Mouse (Mus musculus): ENCODE results near the gene Galp. TPM values are rescaled to one million over a fixed set of nuclear protein-coding genes. Genes with fewer than 3 reads are reported as not detected.
"Not testable (repeated sequence)": the region's sequence is repeated elsewhere in the genome, so short reads cannot be mapped to it uniquely, and the experiment has no call there.

Galp gene
- polyA plus RNA-seq, 2 experiments = not detected

DNA sequence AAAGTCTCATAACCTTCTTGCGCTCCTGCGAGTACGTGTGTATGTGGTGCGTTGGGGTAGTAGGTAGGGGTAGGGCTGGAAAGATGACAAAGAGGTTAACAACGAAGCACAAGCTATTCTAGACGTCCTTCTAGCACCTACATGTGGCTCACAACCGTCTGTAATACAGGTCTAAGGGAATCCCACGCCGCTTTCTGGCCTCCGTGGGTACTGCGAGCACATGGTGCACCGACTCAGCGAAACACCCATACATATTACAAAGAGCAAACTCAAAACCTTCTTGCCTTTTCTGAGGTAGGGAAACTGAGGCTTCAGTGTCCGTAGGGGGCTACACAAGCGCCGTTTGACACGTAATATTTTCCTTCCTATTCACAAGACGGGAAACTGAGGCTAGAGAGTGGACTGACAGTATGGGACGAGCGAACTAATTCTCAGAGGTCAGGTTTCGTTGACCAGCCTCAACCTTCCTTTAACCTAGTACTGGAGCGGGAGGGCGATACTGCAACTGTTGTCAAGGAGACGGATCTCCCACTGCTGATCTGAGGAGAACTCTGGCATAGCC is 25.4 kb upstream of the Galp start:
- no peaks in the 10 kb centered on the region for H3K9me3 ChIP-seq (ENCODE audit: control insufficient read depth, low read length)
- DNase-seq (ENCODE audit: low spot score) (peak; percentile 73), ATAC-seq (ENCODE audit: low FRiP score, low read depth) (peak; percentile 47)
- no peaks in the 10 kb centered on the region for H3K27me3 ChIP-seq (ENCODE audit: control insufficient read depth, insufficient read depth, low read length)
- peak overlapping the region; percentile 71 for H3K4me3 ChIP-seq (replicated peaks; ENCODE audit: low read length)
- under 1% methylated on average over 24 of the region's 24 CpGs for WGBS
- peaks cover 11% of the 10 kb centered on the region for H3K36me3 ChIP-seq (ENCODE audit: control insufficient read depth, insufficient read depth, low read length)
- peak overlapping the region; percentile 79 for H3K4me2 ChIP-seq (replicated peaks; ENCODE audit: low read depth, low read length, severe bottlenecking)
- peak overlapping the region; percentile 47 for H3K9ac ChIP-seq (ENCODE audit: low read depth, low read length, severe bottlenecking)
- peak overlapping the region; percentile 74 for H3K27ac ChIP-seq (replicated peaks; ENCODE audit: low read depth, low read length)
- H3K4me1 ChIP-seq (ENCODE audit: control insufficient read depth, insufficient read depth, low read length) = peaks cover 6% of the 10 kb centered on the region; the same call in 1 of the 2 replicates
- TF ChIP-seq POLR2A (IDR thresholded peaks at IDR 0.05; ENCODE audit: borderline replicate concordance, extremely low read depth, insufficient read depth, insufficient read length) = no peak

DNA sequence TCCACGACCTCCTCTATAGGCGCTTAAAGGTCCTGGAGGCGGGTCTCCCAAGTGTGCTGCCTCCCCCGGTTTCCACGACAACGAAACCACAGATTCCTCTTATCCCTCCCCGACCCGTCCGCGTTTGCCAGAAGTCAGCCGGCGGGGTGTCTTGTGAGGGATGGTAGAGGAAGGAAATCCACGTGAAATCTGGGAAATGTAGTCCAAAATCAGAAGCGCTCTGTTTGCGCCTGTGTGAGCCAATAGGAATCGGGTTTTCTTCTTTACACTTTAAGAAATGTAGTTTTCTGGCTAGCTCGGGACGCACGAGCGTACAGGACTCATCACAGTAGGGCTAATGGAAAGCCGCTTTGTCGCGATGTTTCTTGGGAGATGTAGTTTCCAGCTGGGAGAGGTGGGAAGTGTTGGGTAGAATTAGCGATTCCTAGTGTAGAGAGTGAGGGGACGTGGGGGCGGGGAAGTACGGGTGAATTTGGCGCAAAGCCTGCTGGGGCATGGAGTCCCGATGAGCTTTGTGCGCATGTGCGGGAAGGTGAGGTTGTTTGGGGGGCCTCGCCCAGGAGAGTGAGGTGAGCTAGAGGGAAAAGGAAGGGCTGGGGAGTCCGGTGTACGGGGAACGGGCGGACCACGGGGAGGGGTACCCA is 24.8 kb upstream of the Galp start, which contains the start of gene Zfp444:
Zfp444 (plus strand) TSS at position 221 of the 644 bp plus-strand sequence.
- H3K36me3 ChIP-seq (ENCODE audit: control insufficient read depth, insufficient read depth, low read length) = peaks cover 11% of the 10 kb centered on the region
- H3K4me1 ChIP-seq (ENCODE audit: control insufficient read depth, insufficient read depth, low read length) = peaks cover 6% of the 10 kb centered on the region; the same call in 1 of the 2 replicates
- H3K4me2 ChIP-seq (replicated peaks; ENCODE audit: low read depth, low read length, severe bottlenecking) = peak within 1 kb of the TSS; percentile 79
- peak within 1 kb of the TSS; percentile 74 for H3K27ac ChIP-seq (replicated peaks; ENCODE audit: low read depth, low read length)
- DNase-seq (ENCODE audit: low spot score) = peak; percentile 99
- H3K27me3 ChIP-seq (ENCODE audit: control insufficient read depth, insufficient read depth, low read length) = no peaks in the 10 kb centered on the region
- H3K9ac ChIP-seq (ENCODE audit: low read depth, low read length, severe bottlenecking) = peak within 1 kb of the TSS; percentile 75
- WGBS = 1% methylated on average over 36 of the region's 37 CpGs
- ATAC-seq (ENCODE audit: low FRiP score, low read depth) = peak; percentile 96
- peak within 1 kb of the TSS; percentile 71 for H3K4me3 ChIP-seq (replicated peaks; ENCODE audit: low read length)
- no peaks in the 10 kb centered on the region for H3K9me3 ChIP-seq (ENCODE audit: control insufficient read depth, low read length)
- TF ChIP-seq POLR2A (IDR thresholded peaks at IDR 0.05; ENCODE audit: borderline replicate concordance, extremely low read depth, insufficient read depth, insufficient read length) = peak; percentile 54; the same call in 1 of the 2 replicates

DNA sequence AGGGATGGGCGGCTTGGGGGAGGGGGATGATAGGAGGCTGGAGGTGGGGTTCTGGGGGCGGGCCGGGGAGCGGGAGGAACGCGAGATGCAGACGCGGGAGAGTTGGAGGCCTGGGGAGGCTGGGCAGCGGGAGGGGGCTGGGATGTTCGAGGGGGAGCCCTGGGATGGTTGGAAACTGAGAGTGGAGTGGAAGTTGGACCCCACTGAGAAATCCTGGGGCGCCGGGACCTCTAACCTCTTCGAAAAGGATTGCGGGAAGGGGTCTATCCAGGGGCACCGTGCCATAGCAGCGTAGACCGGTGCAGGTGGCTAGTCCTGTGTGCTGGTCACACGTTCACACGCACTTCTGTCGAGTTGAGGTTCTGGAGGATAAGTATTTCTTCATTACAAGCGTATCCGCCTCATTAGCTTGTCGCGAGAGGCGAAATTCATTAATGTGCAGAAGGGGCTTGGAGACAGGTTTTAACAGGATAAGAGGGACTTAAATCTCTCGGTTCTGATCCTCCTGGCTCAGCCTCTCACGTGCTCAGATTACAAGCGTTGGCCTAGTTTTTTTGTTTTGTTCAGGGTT is 24.1 kb upstream of the Galp start:
- ATAC-seq (ENCODE audit: low FRiP score, low read depth) (peak; percentile 25), DNase-seq (ENCODE audit: low spot score) (no peak)
- Histone ChIP-seq H3K27me3 (ENCODE audit: control insufficient read depth, insufficient read depth, low read length) (no peaks in the 10 kb centered on the region), H3K9me3 (ENCODE audit: control insufficient read depth, low read length) (no peaks in the 10 kb centered on the region), H3K4me3 (replicated peaks; ENCODE audit: low read length) (peak overlapping the region; percentile 71), H3K9ac (ENCODE audit: low read depth, low read length, severe bottlenecking) (peak overlapping the region; percentile 75), H3K36me3 (ENCODE audit: control insufficient read depth, insufficient read depth, low read length) (peaks cover 11% of the 10 kb centered on the region), H3K4me1 (ENCODE audit: control insufficient read depth, insufficient read depth, low read length) (peaks cover 6% of the 10 kb centered on the region; the same call in 1 of the 2 replicates), H3K4me2 (replicated peaks; ENCODE audit: low read depth, low read length, severe bottlenecking) (peak overlapping the region; percentile 72), H3K27ac (replicated peaks; ENCODE audit: low read depth, low read length) (peak overlapping the region; percentile 43; the same call in 1 of the 2 replicates)
- under 1% methylated on average over 27 of the region's 28 CpGs for WGBS
- no peak for TF ChIP-seq POLR2A (IDR thresholded peaks at IDR 0.05; ENCODE audit: borderline replicate concordance, extremely low read depth, insufficient read depth, insufficient read length)

DNA sequence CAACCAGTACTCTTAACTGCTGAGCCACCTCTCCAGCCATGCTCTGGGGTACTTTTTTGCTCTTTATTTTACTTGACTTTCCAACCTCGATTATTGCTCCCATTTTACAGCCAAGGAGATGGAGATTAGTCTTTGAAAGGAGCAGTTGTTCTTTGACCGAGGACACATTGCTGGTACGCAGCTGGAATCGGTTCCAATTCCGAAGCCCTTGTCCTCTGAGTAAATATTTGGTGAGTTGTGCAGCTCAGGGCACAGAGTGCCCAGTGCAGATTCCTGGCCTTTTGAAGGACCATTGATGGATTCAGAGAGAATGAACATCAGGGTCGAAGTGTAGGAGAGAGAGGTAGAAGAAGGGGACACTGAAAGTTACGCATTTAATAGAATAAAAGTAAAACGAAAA is 23.0 kb upstream of the Galp start:
- H3K36me3 ChIP-seq (ENCODE audit: control insufficient read depth, insufficient read depth, low read length) = peaks cover 12% of the 10 kb centered on the region
- TF ChIP-seq POLR2A (IDR thresholded peaks at IDR 0.05; ENCODE audit: borderline replicate concordance, extremely low read depth, insufficient read depth, insufficient read length) = no peak
- peaks cover 6% of the 10 kb centered on the region; the same call in 1 of the 2 replicates for H3K4me1 ChIP-seq (ENCODE audit: control insufficient read depth, insufficient read depth, low read length)
- H3K4me3 ChIP-seq (replicated peaks; ENCODE audit: low read length) = no peak overlapping the region
- no peak overlapping the region for H3K9ac ChIP-seq (ENCODE audit: low read depth, low read length, severe bottlenecking)
- WGBS = 88% methylated on average over 8 of the region's 8 CpGs
- no peak for DNase-seq (ENCODE audit: low spot score)
- ATAC-seq (ENCODE audit: low FRiP score, low read depth) = no peak
- H3K27me3 ChIP-seq (ENCODE audit: control insufficient read depth, insufficient read depth, low read length) = no peaks in the 10 kb centered on the region
- H3K27ac ChIP-seq (replicated peaks; ENCODE audit: low read depth, low read length) = no peak overlapping the region
- no peaks in the 10 kb centered on the region for H3K9me3 ChIP-seq (ENCODE audit: control insufficient read depth, low read length)
- no peak overlapping the region for H3K4me2 ChIP-seq (replicated peaks; ENCODE audit: low read depth, low read length, severe bottlenecking)

DNA sequence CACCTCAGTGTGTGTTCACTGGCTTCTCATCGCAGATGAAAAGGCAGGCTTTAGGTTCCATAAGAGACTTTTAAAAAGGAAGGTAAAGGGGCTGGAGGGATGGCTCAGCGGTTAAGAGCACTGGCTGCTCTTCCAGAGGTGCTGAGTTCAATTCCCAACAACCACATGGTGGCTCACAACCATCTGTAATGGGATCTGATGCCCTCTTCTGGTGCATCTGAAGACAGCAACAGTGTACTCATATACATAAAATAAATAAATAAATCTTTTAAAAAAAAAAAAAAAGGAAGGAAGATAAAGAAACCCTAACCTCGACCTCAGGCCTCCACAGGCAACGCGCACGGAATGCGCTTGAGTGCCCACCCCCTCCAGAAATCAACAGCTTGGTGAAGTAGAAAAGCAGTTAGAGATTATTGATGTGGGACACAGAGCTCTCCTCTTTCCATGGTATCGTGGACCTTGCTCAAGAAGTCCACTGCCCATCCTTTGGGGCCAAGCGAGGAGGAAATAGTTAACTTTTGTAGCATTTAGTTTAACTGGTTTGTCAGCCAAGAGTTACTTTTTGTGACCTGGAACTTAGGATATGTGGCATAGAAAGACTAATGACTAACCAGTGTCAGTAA is 22.4 kb upstream of the Galp start:
- not testable (repeated sequence) for H3K27me3 ChIP-seq (ENCODE audit: control insufficient read depth, insufficient read depth, low read length); H3K4me3 ChIP-seq (replicated peaks; ENCODE audit: low read length); H3K9ac ChIP-seq (ENCODE audit: low read depth, low read length, severe bottlenecking); H3K9me3 ChIP-seq (ENCODE audit: control insufficient read depth, low read length); ATAC-seq (ENCODE audit: low FRiP score, low read depth); H3K4me2 ChIP-seq (replicated peaks; ENCODE audit: low read depth, low read length, severe bottlenecking); DNase-seq (ENCODE audit: low spot score); H3K27ac ChIP-seq (replicated peaks; ENCODE audit: low read depth, low read length); H3K4me1 ChIP-seq (ENCODE audit: control insufficient read depth, insufficient read depth, low read length)
- 90% methylated on average over 9 of the region's 9 CpGs for WGBS
- peaks cover 14% of the 10 kb centered on the region for H3K36me3 ChIP-seq (ENCODE audit: control insufficient read depth, insufficient read depth, low read length)
